Mouse (Mus musculus) G1E-ER4 (cell line): ENCODE data around the gene Olfr292. TPM values are rescaled to one million over a fixed set of nuclear protein-coding genes. Genes with fewer than 3 reads are reported as not detected.

Source experiments
- GATA1 ChIP-seq: IDR thresholded peaks from one replicate; pipeline ENCODE4 v1.8.0; 2012; ENCODE audit warnings: low read length, inconsistent platforms
- polyA plus RNA-seq: library from polyadenylated mRNA; stranded (reverse); fragments of >175 nt; gene quantifications from 2 replicates; pipeline ENCODE4 v1.2.3, GENCODE M21; 2012

Gene Olfr292
- polyA plus RNA-seq, result not detected in 2 replicates

DNA sequence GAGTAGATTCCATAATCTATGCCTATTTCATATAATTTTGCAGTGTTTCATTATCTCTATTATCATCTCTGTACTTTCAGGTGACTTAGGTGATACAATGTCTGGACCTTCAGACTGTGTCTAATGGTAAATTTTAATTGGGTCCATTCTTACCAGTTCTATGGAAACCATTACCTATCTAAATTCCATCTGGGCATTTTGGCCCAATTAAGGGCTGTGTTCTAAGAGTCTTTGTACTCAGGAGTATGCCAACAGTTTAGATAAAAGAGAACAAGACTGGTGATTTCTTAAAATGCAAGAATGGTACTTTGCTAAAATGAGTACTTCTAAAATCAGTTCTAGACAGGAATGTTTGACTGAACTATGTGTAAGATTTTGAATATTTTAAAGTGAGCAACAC lies at the start of gene Olfr292:
Gene Olfr292 (plus strand): TSS at position 301 of the 400 bp plus-strand sequence.
- no peak for TF ChIP-seq GATA1

DNA sequence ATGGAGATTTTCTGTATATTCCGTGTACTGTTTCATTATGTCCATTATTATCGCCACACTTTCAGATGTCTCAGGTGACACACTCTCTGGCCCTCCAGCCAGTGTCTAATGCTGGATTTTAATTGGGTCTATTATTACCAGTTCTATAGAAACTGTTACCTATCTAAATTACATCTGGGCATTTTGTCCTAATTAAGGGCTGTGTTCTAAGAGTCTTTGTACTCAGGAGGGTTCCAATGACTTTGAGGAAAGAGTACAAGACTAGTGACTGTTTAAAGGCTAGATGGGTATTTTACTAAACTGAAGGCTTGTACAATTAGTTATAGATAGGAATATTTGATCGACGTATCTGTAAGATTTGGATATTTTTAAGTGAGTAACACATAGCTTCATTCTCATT lies 39.4 kb upstream of the Olfr292 start, which contains the start of gene Olfr293:
Gene Olfr293 (plus strand): TSS at position 301 of the 400 bp plus-strand sequence.
- no peak for TF ChIP-seq GATA1

GRCm38 (mm10) chr7:86725013-86725412 lies 36.9 kb downstream of the Olfr292 start:
- TF ChIP-seq GATA1, result no peak

Other genes with a start within 250 kb of the Olfr292 start
- not detected in 2 replicates for gene Olfr299, start 228.4 kb upstream of the Olfr292 start, polyA plus RNA-seq
- not detected in 2 replicates for gene Olfr298, start 195.8 kb upstream of the Olfr292 start, polyA plus RNA-seq
- not detected in 2 replicates for gene Olfr297, start 168.4 kb upstream of the Olfr292 start, polyA plus RNA-seq
- not detected in 2 replicates for gene Olfr295, start 104.5 kb upstream of the Olfr292 start, polyA plus RNA-seq
- gene Olfr294, start 71.7 kb upstream of the Olfr292 start, polyA plus RNA-seq, result not detected in 2 replicates
- not detected in 2 replicates for gene Olfr293, start 39.3 kb upstream of the Olfr292 start, polyA plus RNA-seq
- not detected in 2 replicates for gene Folh1, start 87.6 kb downstream of the Olfr292 start, polyA plus RNA-seq
- not detected in 2 replicates for gene Vmn2r77, start 106.7 kb downstream of the Olfr292 start, polyA plus RNA-seq
- gene Vmn2r78, start 226.8 kb downstream of the Olfr292 start, polyA plus RNA-seq, result not detected in 2 replicates